Mouse (Mus musculus): Measurements from ENCODE around the gene Rnf41.

DNA sequence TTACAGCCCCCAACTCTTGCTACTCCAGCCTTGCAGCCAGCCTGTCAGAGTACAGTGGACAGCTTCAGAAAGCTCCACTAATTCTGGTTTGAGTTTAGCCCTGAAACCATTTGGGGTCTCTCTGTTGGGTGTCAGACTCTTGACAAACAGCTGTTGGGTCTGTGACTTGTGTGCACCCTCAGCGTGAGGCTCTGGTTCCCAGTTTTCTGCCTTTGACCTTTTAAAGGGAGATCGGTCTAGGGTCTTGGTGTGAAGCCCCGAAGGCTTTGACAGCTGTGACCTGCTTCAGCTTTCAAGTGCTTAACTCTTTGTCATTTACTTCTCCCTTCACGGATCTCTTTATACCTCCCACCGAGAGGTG, 48.8 kb downstream of the Rnf41 start:
- TF ChIP-seq TAL1 (IDR thresholded peaks at IDR 0.05; ENCODE audit: low read length) = no peak
- TF ChIP-seq GATA1 (IDR thresholded peaks at IDR 0.05; ENCODE audit: low read length) = no peak
